Mouse (Mus musculus): ENCODE results near the gene Gm4724. TPM values are rescaled to one million over a fixed set of nuclear protein-coding genes. Genes with fewer than 3 reads are reported as not detected.
"Not testable (repeated sequence)": the region's sequence is repeated elsewhere in the genome, so short reads cannot be mapped to it uniquely, and the experiment has no call there.

The Gm4724 gene
- polyA plus RNA-seq (2015; fragmentation: Nextera tagmentation; extraction: Ambion mirVana), result 9.0 and 13.8 TPM in 2 replicates

DNA sequence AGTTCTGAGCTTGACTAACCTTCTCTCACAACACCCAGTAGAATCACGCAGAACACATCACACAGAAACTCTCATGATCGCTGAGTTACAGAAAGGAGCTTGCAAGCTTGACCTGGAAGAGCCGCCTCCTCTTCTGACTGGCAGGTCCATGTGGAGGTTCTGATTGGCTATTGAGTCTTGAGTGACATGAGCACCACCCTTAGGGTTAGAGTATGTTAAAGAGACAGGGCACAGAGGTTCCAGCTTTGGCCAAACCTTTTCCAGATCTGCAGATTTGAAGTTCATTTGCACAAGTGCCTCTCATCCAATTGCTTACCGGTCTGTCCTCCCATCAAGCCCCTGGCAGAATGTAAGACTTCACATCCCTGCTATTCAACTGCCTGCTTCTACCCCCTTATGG is at the start of gene Gm4724:
Gene Gm4724, minus strand, starts transcription at position 101 of the 400 bp plus-strand sequence.
- not testable (repeated sequence) for H3K4me1 ChIP-seq (replicated peaks); H3K27ac ChIP-seq; H3K9me3 ChIP-seq; H3K36me3 ChIP-seq; H3K27me3 ChIP-seq; H3K9ac ChIP-seq (replicated peaks); ATAC-seq; H3K4me3 ChIP-seq (replicated peaks); H3K4me2 ChIP-seq (replicated peaks)
- no CpG with 5 or more reads among the region's 4 CpGs for WGBS

DNA sequence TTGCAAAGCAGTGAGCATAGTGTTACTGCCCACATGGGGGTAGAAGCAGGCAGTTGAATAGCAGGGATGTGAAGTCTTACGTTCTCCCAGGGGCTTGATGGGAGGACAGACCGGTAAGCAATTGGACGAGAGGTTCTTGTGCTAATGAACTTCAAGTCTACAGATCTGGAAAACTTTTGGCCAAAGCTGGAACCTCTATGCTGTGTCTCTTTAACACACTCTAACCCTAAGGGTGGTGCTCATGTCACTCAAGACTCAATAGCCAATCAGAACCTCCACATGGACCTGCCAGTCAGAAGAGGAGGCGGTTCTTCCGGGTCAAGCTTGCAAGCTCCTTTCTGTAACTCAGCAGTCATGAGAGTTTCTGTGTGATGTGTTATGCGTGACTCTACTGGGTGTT is 34.1 kb upstream of the Gm4724 start, which contains the start of gene Zfp965:
Gene Zfp965, plus strand, starts transcription at position 301 of the 400 bp plus-strand sequence.
- not testable (repeated sequence) for H3K9ac ChIP-seq (replicated peaks); H3K9me3 ChIP-seq; H3K4me1 ChIP-seq (replicated peaks); H3K4me2 ChIP-seq (replicated peaks); H3K27ac ChIP-seq; ATAC-seq; H3K4me3 ChIP-seq (replicated peaks); H3K27me3 ChIP-seq; H3K36me3 ChIP-seq
- no CpG with 5 or more reads among the region's 6 CpGs for WGBS

Other genes starting within 250 kb of the Gm4724 start
- gene Gm14391, start 228.9 kb downstream of the Gm4724 start, polyA plus RNA-seq (2015; fragmentation: Nextera tagmentation; extraction: Ambion mirVana), result 6.6 and 7.0 TPM in 2 replicates
- gene Gm14440, start 160.7 kb downstream of the Gm4724 start, polyA plus RNA-seq (2015; fragmentation: Nextera tagmentation; extraction: Ambion mirVana), result 2.5 and 3.5 TPM in 2 replicates
- 16.1 and 17.4 TPM in 2 replicates for gene Gm4631, start 97.6 kb downstream of the Gm4724 start, polyA plus RNA-seq (2015; fragmentation: Nextera tagmentation; extraction: Ambion mirVana)
- gene Zfp968, start 63.4 kb downstream of the Gm4724 start, polyA plus RNA-seq (2015; fragmentation: Nextera tagmentation; extraction: Ambion mirVana), result 3.4 and 4.6 TPM in 2 replicates
- 6.6 and 7.1 TPM in 2 replicates for gene Zfp965, start 34.2 kb upstream of the Gm4724 start, polyA plus RNA-seq (2015; fragmentation: Nextera tagmentation; extraction: Ambion mirVana)
- gene Gm11007, start 208.2 kb upstream of the Gm4724 start, polyA plus RNA-seq (2015; fragmentation: Nextera tagmentation; extraction: Ambion mirVana), result not detected in 2 replicates